Mouse (Mus musculus) cerebellum, postnatal 25 days (tissue): ENCODE measurements around the gene Mxi1.

Experiments
- DNase-seq, 2 experiments: peaks; one replicate each; pipeline ENCODE4 v3.0.0; 2021; ENCODE audit warnings: mixed read lengths in 2 of 2

Mxi1 gene

DNA sequence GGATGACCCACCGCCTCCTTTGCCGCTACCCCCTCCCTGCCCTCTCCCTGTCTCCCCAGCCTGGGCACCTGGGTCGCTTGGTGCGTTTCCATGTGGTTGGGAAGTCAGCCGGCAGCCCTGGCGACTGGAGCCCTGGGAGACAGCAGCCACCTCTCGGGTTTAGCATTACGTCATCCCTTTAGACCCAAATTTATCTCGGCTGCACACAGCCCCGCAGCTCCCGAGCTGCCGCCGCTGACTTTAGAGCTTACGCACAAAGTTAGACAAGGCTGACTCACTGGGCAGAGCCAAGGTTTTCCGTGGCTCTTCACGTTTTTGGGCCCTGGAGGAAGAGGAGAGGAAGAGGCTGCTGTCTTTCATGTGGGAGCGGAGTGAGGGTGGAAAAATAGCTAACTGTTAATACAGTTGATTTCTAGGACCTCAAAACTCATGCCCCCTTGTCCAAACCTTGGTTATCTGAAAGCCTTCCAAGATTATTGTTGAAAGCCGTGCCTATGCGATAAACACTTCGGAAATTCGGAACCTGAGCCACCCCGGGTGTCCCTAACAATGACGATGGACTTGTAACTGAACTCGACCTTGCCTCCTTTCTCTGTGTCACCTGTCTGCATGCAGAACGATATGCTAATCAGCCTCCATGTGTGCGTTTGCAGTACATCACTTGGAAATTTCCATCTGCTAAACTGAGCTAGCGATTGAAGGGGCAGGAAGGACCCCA, 15.4 kb downstream of the Mxi1 start:
- DNase-seq, result peak; percentile 84 to 87

DNA sequence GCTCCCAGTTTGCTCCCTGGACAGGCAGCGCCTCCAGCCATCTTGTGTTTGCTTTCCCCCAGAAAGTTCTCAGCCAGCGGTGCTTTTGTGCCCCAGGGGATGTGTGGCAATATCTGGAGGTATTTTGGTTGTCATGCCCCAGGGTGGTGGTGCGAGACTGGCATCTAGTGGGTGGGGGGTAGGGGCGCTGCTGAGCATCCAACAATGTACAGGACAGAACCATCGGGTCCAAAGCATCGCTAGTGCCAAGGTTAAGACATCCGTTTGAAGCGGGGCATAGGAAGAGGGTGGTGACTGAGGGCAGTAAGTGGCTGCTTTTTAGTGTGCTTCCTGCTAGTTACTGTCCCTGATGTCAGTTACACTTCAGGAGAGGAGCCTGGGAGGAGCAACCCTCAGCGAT, 17.8 kb downstream of the Mxi1 start:
- DNase-seq, result peak in 1 of 2 experiments; percentile 36

DNA sequence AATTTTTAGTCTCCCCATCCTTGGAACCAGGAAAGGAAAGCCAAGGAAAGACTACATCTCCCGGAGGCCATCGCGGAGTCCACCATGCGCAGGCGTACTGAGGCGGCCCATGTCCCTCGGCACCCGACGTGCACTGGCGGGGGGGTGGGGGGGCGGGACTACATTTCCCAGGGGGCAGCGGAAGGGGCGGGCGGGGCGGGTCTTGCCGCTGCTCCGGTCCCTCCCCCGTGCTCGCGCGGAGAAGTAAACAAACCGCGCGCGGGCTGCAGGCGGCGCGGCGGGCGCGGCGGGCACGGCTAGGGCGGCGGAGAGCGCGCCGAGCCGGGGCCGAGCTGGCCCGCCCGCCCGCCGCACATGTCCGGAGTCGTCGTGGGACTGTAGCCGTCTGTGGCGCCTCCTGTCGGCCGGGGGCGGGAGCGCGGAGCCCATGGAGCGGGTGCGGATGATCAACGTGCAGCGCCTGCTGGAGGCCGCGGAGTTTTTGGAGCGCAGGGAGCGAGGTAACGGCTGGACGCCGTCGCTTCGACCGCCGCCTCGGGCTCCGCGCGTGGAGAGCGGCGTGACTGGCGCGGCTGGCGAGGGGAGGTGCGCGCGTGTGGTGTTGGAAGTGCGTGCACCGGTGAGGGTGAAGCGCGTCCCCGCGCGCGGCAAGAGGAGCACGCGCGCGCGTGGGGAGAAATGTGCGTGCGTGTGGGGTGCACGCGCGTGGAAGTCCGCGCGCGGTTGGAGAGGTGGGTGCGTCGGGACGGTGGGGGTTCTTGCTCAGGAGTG, 19.1 kb downstream of the Mxi1 start:
- peak; percentile 93 to 95 for DNase-seq

DNA sequence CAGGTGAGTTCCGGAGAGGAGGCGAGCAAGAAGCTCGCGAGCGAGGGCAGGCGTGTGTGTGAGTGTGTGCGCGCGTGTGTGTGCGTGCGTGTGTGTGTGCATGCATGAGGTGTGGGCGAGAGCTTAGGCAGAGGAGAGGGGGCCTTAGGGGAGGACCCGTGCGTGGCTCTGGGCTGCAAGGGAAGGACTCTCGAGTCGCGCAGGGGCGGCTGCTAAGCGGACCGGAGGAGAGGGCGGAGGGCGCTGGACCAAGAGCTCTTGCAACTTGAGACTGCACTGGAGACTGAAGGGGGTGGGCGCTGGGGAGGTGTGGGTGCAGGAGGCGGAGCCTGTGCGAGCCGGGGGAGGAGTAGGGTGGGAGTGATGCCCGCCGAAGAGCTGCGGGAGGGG, 19.7 kb downstream of the Mxi1 start:
- peak; percentile 69 to 75 for DNase-seq

DNA sequence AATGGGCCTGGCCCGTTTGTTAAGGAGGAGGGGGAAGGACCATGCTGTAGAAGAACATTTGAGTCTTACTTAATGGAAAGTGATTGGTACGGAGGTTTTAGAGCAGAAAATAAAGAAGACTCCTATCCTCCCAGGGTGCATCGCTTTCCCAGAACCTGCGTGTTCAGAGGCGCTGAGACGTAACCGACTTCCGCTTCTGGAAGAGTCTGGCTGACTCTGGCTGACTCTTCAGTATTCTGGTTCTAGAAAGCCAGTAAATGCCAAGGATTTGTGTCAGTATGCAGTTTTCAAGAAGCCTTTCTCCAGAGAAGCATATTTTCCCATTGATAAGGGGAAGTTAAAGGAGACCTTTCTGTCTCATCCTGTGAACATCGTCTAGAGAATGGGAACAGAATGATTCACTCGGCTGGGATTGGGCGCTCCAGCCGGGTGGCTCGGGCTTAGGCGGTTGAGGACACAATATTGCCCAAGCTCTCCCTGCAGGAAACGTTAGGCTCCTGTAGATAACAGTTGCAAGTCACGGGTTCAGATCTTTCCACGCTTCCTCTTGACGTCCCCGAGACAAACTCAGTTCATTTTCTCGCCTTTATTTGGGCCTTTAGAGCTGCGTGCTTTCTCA, 21.7 kb downstream of the Mxi1 start:
- DNase-seq, result no peak

DNA sequence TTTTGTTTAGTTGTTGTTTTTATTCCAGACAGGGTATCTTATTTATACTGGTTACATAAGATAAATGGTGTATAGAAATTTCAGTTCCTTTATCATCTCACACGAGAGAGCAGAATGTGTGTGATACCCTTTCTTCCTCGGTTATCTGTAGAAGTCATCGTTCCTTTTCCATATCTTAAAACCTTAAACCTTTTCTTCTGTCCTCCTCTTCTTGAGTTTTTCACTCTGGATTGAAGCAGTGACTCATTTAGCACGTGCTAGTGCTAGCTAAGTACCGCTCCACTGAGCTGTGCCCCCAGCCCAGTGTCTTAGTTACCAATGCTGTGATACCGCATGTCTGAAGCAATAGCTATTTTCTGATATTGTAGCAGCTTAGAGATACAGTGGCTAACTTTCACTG, 23.4 kb downstream of the Mxi1 start:
- no peak for DNase-seq

DNA sequence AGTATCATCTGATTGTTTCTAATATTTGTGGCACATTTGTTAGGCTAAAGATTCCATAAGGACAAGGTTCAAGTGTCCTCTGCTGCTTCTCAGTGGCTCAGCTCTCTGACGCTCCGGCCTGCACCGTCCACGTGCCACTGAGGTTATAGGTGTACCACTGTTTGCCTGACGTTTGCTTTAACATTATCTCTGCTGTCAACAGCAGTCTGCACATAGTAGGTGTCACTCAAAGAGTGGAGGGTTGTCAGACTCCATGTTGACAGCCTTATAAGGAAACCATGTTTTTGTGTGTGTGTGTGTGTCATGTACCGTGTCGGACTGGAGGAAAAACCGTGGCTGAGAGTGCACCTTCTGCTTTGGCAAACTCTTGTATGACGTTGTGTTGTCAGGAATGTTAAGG, 24.9 kb downstream of the Mxi1 start:
- DNase-seq, result no peak

DNA sequence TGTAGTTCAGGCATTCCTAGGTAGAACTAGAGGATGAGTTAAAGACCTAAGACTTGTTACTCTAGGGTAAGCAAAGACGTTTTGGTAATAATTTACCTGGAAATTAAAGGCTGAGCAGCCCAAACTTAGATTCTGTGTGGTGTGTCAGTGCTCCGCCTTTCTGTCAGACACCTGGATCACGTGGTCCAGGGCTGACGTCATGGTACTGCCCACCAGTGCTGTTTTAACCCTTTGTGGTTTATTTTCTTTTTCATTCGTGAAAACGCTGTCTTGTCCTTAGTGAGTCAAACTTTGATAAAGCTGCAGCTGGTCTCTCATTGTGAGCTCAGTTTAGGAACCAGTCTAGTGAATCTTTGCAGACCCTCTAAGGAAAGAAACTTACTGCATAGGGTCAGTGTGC, 30.1 kb downstream of the Mxi1 start:
- peak in 1 of 2 experiments; percentile 55 for DNase-seq

DNA sequence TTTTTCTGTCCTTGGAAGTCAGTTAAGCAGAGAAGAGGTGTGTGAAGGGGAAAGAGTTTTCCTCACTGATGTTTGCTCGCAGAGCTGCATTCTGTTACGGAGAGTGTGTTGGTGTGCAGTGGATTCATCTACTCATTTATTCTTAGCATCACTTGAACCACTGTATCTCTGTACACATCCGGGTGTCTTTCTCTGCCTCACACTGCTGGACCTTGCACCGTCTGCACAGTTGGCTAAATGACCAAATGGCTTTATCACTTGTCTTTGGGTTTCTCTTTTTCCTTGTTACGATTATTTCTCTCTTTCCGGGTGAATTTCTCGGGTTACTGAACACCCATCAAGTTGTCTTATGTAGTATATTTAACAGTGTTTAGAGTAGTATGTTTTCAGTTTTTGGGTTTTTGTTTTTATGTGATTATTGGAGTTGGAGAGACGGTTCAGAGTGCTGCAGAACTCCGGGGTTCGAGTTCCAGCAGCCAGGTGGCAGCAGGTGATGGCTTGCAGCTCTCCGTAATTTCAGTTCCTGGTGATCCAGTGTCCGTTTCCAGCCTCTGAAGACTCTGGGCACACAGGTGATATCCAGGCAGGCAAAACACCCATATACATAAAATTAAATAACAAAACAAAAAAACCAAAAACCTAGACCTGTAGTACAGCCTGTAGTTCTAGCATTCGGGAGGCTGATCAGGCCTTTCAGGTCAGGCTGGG, 33.0 kb downstream of the Mxi1 start:
- peak in 1 of 2 experiments; percentile 55 for DNase-seq

DNA sequence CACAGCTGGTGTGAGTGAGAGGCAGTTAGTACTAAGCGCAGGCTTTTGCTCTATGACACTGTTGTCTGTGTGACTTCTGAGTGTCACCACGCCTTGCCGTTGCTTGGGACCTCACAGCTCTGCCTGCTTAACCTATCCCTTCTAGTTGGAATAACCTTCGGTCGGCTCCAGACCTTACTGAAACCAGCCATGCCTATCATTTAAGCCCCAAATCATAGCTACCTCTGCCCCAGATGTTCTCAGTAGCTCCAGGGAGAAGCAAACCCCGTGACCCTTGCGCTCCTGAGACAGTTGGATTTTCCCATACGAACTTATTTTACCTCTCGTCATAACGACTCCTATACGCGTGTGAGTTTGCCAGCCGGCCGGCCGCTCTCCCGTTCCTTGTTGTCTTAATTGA, 33.7 kb downstream of the Mxi1 start:
- DNase-seq, result no peak

DNA sequence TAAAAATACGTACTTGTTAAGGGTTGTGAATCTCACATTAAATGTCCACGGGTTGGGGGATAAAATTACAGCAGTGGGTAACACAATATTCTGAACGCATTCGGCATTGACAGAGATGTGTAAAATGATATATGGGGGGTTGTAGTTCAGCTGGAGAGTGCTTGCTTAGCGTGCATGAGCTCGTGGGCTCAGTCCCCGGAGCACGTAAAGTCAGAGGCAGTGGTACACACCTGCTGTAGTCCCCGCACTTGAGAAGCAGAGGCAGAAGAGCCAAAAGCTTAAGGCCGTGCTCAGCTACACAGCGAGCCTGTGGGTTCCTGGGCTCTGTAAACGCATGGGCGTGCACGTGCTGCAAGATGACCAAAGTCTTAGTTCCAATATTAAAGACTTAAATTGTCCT, 35.4 kb downstream of the Mxi1 start:
- DNase-seq, result no peak

DNA sequence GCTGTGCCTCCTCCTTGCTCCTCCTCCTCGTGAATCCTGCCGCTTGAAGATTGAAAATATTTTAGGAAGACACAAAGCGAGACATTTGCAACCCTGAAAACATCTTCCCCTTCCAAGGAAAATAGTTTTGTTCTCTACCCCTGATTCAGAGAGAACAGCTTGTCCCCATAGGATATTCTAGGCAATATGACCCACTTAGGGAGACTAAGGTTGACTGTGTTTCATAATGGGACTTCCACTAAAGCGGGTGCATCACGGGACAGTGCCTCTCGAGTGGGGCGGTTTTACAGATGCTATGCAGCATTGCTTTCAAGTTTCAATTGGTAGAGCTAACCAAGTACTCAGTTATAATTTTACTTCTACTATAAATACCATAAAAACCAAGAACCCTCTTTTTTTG, 43.5 kb downstream of the Mxi1 start:
- no peak for DNase-seq

DNA sequence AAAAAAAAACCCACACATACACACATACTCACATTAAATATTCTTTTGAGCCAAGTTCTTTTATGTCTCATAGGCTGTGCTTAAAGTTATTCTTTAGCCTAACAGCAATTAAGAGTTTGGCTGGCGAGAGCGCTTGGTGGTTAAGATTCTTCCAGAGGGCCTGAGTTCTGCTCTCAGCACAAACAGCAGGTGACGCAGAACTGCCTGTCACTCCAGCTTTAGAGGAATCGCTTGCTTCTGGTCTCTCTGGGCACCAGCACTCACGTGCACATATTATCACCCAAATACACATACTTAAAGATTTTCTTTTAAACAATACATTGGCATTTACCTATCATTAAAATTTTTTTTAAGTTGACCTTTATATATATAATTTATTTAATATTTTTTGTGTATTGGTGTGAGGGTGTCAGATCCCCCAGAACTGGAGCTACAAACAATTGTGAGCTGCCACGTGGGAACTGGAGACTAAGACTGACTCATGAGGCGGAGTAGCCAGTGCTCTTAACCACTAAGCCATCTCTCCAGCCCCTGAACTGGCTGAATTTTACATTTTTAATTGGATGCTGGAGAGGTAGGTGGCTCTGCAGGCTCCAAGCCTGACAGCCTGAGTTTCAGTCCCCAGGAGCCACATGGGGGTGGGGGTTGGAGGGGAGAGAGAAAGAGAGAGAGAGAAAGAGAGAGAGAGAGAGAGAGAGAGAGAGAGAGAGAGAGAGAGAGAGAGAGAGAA, 44.1 kb downstream of the Mxi1 start:
- DNase-seq, result no peak

DNA sequence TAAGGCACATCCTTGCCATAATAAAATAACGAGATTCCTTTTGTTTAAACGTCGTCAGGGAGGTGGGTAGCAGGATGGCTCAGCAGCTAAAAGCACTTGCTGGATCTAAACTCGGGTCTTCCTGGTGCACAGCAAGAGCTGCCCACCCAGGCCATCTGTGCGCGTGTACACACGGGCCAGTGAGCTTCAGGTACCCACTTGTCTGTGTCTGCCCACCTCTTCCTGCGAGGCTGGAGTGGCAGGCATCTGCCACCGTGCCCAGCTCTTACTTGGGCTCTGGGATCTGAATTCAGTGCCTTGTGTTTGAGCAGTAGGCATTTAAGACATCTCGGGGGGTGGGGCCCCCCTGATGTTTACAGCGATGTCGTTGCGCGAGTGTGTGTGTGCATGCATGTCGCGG, 44.7 kb downstream of the Mxi1 start:
- peak; percentile 63 to 69 for DNase-seq

DNA sequence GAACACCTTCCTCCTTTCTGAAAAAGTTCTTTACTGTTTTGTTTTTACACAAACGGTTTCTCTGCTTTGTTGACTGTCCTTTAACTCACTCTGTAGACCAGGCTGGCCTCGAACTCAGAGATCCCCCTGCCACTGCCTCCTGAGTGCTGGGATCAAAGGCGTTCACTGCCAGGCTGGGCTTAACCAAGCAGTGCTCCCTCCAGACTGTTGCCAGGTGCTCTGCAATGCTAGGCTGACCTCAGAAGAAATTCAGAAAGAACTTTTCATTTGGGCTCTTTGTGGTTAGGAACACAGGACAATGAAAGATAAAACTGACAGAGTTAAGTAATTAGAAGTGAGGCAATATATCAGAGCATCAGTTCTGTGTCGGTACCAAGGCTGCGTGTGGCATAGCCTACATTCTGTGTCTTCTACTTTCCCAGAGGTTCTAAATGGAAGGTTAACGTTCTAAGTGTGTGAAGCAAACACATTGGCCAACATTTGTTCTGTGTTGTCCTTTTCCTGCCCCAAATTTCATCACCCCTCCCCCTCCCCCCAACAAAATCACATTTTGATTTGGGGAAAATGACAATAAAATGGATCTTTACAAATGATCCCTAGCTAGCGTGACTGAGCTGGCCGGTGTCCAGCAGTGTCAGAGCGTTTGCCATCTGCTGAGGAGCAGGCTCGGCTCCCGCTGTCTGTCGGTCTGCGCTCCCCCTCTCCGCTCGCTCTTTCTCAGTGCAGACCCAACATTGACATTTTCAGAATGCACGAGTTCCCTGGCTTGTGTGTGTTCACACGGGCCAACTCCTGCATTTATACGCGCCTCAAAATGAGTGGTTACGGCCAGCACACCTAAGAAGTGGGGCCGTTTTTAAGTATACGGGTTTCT, 49.1 kb downstream of the Mxi1 start:
- DNase-seq, result peak; percentile 90 to 94

DNA sequence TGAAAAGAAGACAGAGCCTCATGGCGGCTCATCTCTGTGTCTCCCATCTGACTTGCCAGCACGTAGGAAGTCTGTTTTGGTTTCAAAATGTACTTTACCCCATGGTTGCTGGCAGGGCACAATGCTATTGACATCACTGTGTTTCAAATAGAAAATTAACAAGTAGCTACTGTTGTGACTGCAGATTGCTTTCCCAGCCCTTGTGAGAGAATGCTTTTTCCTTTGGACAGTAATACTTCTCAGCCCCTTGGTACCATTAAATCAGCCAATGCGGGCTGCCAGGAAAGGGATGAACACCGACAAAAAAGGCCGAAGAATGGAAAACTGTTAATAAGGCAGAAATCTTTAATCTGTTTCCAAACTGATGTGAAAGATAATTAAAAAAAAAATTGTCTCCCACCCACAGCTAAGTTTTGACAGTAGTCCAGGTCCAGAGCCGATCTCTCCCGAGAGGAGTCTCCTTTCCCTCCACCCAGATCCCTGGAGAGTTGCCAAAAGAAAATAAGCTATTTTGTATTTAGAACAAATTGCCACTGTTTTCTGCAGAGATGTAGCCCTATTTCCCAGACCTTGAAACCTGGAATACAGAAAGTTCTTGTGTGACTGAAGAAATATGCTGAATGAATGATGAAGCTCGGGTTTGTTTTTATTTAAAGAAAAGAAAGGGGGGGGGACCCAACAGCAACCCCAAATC, 50.1 kb downstream of the Mxi1 start:
- peak; percentile 66 to 69 for DNase-seq

DNA sequence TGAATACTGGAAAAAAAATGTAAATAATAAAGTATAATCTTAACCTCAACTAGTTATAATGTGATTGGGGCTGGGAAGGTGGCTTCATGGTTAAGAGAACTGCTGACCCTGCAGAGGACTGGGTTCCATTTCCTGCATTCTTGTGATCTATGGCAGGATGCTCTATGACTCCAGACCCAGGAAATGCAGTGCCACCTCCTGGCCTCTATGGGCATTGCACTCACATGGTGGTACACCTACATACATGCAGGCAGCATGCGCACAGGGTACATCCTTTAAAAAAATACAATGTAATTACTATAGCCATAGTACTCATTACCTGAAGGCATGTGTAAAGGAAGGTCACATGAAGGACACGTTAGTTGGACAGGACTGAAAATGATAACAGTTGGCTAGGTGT, 52.6 kb downstream of the Mxi1 start:
- peak in 1 of 2 experiments; percentile 73 for DNase-seq

DNA sequence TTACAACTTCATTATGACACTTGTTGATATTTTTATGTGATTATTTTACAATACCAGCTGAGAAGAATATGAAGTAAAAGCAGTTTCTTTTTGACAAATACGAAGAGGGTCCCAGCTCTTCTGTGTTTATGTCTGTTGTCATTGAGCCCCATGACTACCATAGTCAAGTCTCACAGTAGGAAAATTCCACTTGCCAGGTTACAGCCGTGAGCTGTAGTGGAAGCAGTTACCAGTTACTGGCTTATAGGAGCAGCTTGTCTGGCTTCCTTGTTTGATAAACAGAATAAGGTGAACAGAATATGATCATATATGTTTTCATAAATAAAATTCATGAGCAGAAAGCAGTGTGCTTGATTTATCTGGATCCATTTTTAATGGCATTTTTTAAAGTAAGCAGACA, 54.2 kb downstream of the Mxi1 start:
- DNase-seq, result peak in 1 of 2 experiments; percentile 11

DNA sequence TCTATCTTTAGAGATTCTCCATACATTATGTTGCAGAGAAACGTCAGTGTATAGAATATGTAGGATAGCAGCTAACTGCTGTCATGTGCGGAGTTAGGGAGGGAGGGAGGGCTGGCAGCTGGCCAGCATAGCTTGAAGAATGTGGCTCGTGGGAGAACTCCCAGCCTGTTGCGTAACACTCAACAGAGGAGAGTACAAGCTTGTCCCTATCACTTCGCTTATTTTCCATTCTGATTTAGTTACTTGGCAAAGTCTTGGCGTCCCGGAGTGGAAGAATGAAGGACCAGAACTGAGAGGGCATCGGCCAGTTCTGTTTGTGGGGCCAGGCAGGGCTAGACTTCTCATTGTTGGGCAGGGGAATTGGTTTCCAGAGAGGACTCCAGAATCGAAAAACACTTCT, 54.6 kb downstream of the Mxi1 start:
- peak; percentile 68 to 79 for DNase-seq

DNA sequence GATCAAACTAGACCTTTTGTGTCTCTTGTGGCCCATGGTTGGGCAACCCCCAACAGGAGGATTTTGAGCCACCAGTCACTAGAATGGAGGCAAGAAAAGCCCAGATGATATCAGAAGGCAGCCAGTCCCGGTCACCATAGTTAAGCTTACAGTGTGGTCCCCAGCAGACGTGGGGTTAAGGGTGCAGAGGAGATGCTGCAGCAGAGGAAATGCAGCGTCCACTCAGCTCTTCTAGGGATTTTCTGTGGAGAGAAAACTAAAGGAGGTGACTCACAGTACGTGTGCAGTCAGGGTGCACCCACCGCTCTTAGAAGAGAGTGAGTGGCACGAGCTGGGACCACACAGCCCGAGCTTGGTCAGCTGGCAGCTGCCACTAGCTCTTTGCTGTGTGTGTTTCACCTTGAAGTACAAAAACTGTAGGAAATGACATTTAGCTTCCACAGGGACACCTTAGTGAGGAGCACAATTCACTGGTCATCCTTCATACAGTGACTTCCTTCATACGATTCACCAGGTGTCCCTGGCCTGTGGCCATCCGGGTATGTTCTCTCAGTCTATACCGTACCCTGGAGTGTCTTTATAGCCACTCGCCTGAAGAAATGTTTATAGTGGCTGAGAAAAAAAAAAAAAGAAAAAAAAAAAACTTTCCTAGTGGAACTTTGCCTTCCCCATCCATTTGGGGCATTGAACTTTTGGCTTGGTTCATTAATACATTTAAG, 55.9 kb downstream of the Mxi1 start:
- peak; percentile 48 to 58 for DNase-seq
